Comparison of ENCODE assay signal across 8 mouse cellular contexts in the genomic region with DNA sequence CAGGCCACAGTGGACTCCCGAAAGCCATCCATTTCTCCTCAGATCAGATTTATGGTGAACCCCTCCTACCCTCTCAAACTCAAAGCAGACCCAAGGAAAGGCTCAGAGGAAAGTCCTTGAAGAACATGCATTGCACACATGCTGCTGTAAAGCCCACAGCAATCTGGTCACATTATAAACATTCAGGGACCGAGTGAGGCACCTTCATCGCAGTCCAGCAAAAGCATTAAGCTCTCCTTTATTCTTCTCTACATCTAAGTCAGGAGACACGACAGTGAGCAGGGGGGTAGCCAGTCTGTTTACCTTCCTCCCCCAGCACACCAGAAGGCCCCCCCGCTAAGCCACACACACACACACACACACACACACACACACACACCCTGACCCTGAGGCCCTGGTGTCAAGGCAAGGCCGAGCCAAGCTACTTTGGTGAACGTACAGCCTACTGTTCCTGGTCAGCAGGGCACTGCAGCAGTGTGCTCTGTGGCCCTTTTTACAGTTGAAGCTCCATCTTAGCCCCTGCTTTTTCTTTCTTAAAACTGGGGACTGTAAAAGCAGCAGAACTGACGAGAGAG. TPM values are rescaled to one million over a fixed set of nuclear protein-coding genes. Genes with fewer than 3 reads are reported as not detected.
A peak's percentile ranks its signal among the peaks of the same experiment; 100 is the strongest.
DNase-seq lines count a peak whose midpoint lies in the region; ATAC-seq and TF ChIP-seq lines count a peak whose summit lies in the region.
"Had no signal": no experiment of that assay in that cellular context is flagged by ENCODE, and none has a peak within 500 bp of the region (broad histone marks: within the 10 kb centered on the region; RNA-seq: fewer than 3 reads in every experiment).

No protein-coding gene starts in this region.

- ATAC-seq in heart, embryonic 15.5 days (replicated peaks; ENCODE audit: insufficient number of reproducible peaks, insufficient read depth, low FRiP score, low read depth): no peak
- ATAC-seq in midbrain, postnatal 0 days (ENCODE audit: low FRiP score): no peak
- ATAC-seq in midbrain, embryonic 15.5 days (replicated peaks): no peak
- ATAC-seq in limb, embryonic 13.5 days (ENCODE audit: low FRiP score, low read depth): no peak
- ATAC-seq in monocyte, adult 5-6 weeks (replicated peaks; ENCODE audit: insufficient number of reproducible peaks, low FRiP score, low TSS enrichment, poor library complexity, severe bottlenecking): no peak

- no peak for TF ChIP-seq CTCF in midbrain, postnatal 0 days (IDR thresholded peaks at IDR 0.05)

- DNase-seq in heart, adult 9 months (ENCODE audit: low spot score in 2 of 2): no peak
- DNase-seq in midbrain, postnatal 0 days (ENCODE audit: low spot score): no peak
- DNase-seq in thymus, postnatal 0 days (ENCODE audit: low spot score): no peak

- peak overlapping the region; percentile 71; the same call in 1 of the 2 replicates for H3K27ac ChIP-seq in heart, embryonic 15.5 days
- peak overlapping the region; percentile 58; the same call in 1 of the 2 replicates for H3K27ac ChIP-seq in midbrain, postnatal 0 days (ENCODE audit: low read depth, low read length)
- no peak overlapping the region for H3K27ac ChIP-seq in midbrain, embryonic 15.5 days
- H3K27ac ChIP-seq in limb, embryonic 13.5 days: peak overlapping the region; percentile 65
- H3K27ac ChIP-seq: neural tube, embryonic 12.5 days had no signal

- H3K4me3 ChIP-seq in heart, embryonic 15.5 days: no peak overlapping the region
- H3K4me3 ChIP-seq in midbrain, postnatal 0 days (ENCODE audit: low read depth, low read length): no peak overlapping the region
- no peak overlapping the region for H3K4me3 ChIP-seq in midbrain, embryonic 15.5 days
- no peak overlapping the region for H3K4me3 ChIP-seq in limb, embryonic 13.5 days
- H3K4me3 ChIP-seq: neural tube, embryonic 12.5 days had no signal

- peaks cover 61% of the 10 kb centered on the region for H3K4me1 ChIP-seq in heart, embryonic 15.5 days (replicated peaks)
- peaks cover 10% of the 10 kb centered on the region; the same call in 1 of the 2 replicates for H3K4me1 ChIP-seq in midbrain, postnatal 0 days (ENCODE audit: insufficient read depth, low read length)
- peaks cover 4% of the 10 kb centered on the region for H3K4me1 ChIP-seq in midbrain, embryonic 15.5 days
- peaks cover 80% of the 10 kb centered on the region for H3K4me1 ChIP-seq in limb, embryonic 13.5 days

- WGBS in heart, embryonic 15.5 days: 57% methylated on average over 8 of the region's 8 CpGs
- 50% methylated on average over 8 of the region's 8 CpGs for WGBS in midbrain, postnatal 0 days
- 56% methylated on average over 8 of the region's 8 CpGs for WGBS in midbrain, embryonic 15.5 days
- WGBS in limb, embryonic 13.5 days: 19% methylated on average over 8 of the region's 8 CpGs

- H3K9me3 ChIP-seq in heart, embryonic 15.5 days (replicated peaks): no peaks in the 10 kb centered on the region
- H3K9me3 ChIP-seq in midbrain, postnatal 0 days (ENCODE audit: low read length): no peaks in the 10 kb centered on the region
- no peaks in the 10 kb centered on the region for H3K9me3 ChIP-seq in midbrain, embryonic 15.5 days
- no peaks in the 10 kb centered on the region for H3K9me3 ChIP-seq in limb, embryonic 13.5 days
- H3K9me3 ChIP-seq: neural tube, embryonic 12.5 days had no signal

- H3K27me3 ChIP-seq in heart, embryonic 15.5 days: no peaks in the 10 kb centered on the region
- H3K27me3 ChIP-seq in midbrain, postnatal 0 days (ENCODE audit: insufficient read depth, low read length): no peaks in the 10 kb centered on the region
- H3K27me3 ChIP-seq in midbrain, embryonic 15.5 days (replicated peaks): no peaks in the 10 kb centered on the region
- H3K27me3 ChIP-seq in limb, embryonic 13.5 days: no peaks in the 10 kb centered on the region
- H3K27me3 ChIP-seq: neural tube, embryonic 12.5 days had no signal

- no peak overlapping the region for H3K4me2 ChIP-seq in heart, embryonic 15.5 days
- H3K4me2 ChIP-seq in midbrain, postnatal 0 days (ENCODE audit: low read depth, low read length, poor library complexity, severe bottlenecking): no peak overlapping the region
- no peak overlapping the region for H3K4me2 ChIP-seq in midbrain, embryonic 15.5 days
- H3K4me2 ChIP-seq in limb, embryonic 13.5 days (replicated peaks): 0 out of 2 replicates have a peak overlapping the region, but pooled peaks have one; percentile 11
- H3K4me2 ChIP-seq: neural tube, embryonic 12.5 days had no signal

- no peaks in the 10 kb centered on the region for H3K36me3 ChIP-seq in heart, embryonic 15.5 days
- H3K36me3 ChIP-seq in midbrain, postnatal 0 days (ENCODE audit: insufficient read depth, low read length): no peaks in the 10 kb centered on the region
- no peaks in the 10 kb centered on the region for H3K36me3 ChIP-seq in midbrain, embryonic 15.5 days (replicated peaks)
- 0 out of 2 replicates have a peak, but pooled peaks cover under 1% of the 10 kb centered on the region for H3K36me3 ChIP-seq in limb, embryonic 13.5 days
- H3K36me3 ChIP-seq: neural tube, embryonic 12.5 days had no signal

- no peak overlapping the region for H3K9ac ChIP-seq in heart, embryonic 15.5 days
- H3K9ac ChIP-seq in midbrain, postnatal 0 days (replicated peaks; ENCODE audit: low read length, poor library complexity, severe bottlenecking): no peak overlapping the region
- H3K9ac ChIP-seq in midbrain, embryonic 15.5 days: no peak overlapping the region
- peak overlapping the region; percentile 53; the same call in 1 of the 2 replicates for H3K9ac ChIP-seq in limb, embryonic 13.5 days
- H3K9ac ChIP-seq: neural tube, embryonic 12.5 days had no signal

RNA-seq across cellular contexts. Expression of gene Foxo3, which starts 24.7 kb away (rescaled TPM):
- 5.7 and 6.8 TPM in 2 replicates for polyA plus RNA-seq in heart, embryonic 15.5 days (2015; fragmentation: Nextera tagmentation; extraction: Ambion mirVana)
- total RNA-seq in midbrain, postnatal 0 days (2014; rRNA removed): 37.7 and 42.9 TPM in 2 replicates
- polyA plus RNA-seq in midbrain, postnatal 0 days (2015; fragmentation: Nextera tagmentation; extraction: Ambion mirVana): 6.5 and 6.6 TPM in 2 replicates
- polyA plus RNA-seq in midbrain, embryonic 15.5 days (2015; fragmentation: Nextera tagmentation; extraction: Ambion mirVana): 4.4 TPM in 2 replicates
- polyA plus RNA-seq in limb, embryonic 13.5 days (2015; fragmentation: Nextera tagmentation; extraction: Ambion mirVana): 8.1 and 8.5 TPM in 2 replicates
- 12.1 and 14.0 TPM in 2 replicates for polyA plus RNA-seq in thymus, postnatal 0 days (2015; fragmentation: Nextera tagmentation; extraction: Ambion mirVana)
- 39.6 to 56.4 TPM (median 43.8 TPM) in 3 replicates for total RNA-seq in monocyte, adult 5-6 weeks (2017)
